Mouse (Mus musculus) midbrain, embryonic 11.5 days (tissue): ENCODE measurements around the gene Smc3. TPM values are rescaled to one million over a fixed set of nuclear protein-coding genes. Genes with fewer than 3 reads are reported as not detected.
"Not testable (repeated sequence)": the region's sequence is repeated elsewhere in the genome, so short reads cannot be mapped to it uniquely, and the experiment has no call there.

Source experiments
- ATAC-seq: fragments of 200-750 bp; cut with Nextera tagmentation; 2 replicates; pipeline ENCODE4 v1.8.0; 2017; ENCODE audit warnings: moderate TSS enrichment, moderate library complexity; ENCODE audit not compliant: low FRiP score
- DNase-seq: peaks from one replicate; pipeline ENCODE4 v3.0.0; 2015; ENCODE audit warnings: low spot score; ENCODE audit errors: missing footprints
- H3K27ac ChIP-seq: fragments of 300-500 bp; sonication (generic); 2 replicates; pipeline ENCODE4 v1.5.1; 2014; ENCODE audit warnings: low read depth, low read length
- H3K27me3 ChIP-seq: fragments of 300-500 bp; sonication (generic); 2 replicates; pipeline ENCODE4 v1.6.1; 2014; ENCODE audit warnings: mild to moderate bottlenecking, low read length, moderate library complexity, mixed read lengths; ENCODE audit not compliant: control insufficient read depth, insufficient read depth
- H3K36me3 ChIP-seq: fragments of 300-500 bp; sonication (generic); 2 replicates; pipeline ENCODE4 v1.6.1; 2014; ENCODE audit warnings: mild to moderate bottlenecking, low read length, moderate library complexity, mixed read lengths; ENCODE audit not compliant: control insufficient read depth, insufficient read depth
- H3K4me1 ChIP-seq: fragments of 300-500 bp; sonication (generic); 2 replicates; pipeline ENCODE4 v1.6.1; 2014; ENCODE audit warnings: low read length; ENCODE audit not compliant: control insufficient read depth, insufficient read depth
- H3K4me2 ChIP-seq: fragments of 300-500 bp; sonication (generic); 2 replicates; pipeline ENCODE4 v1.6.1; 2014; ENCODE audit warnings: mild to moderate bottlenecking, moderate library complexity
- H3K4me3 ChIP-seq: fragments of 300-500 bp; sonication (generic); 2 replicates; pipeline ENCODE4 v1.5.1; 2014; ENCODE audit warnings: low read depth, low read length
- H3K9ac ChIP-seq: fragments of 300-500 bp; sonication (generic); 2 replicates; pipeline ENCODE4 v1.6.1; 2014; ENCODE audit warnings: low read length
- H3K9me3 ChIP-seq: fragments of 300-500 bp; sonication (generic); 2 replicates; pipeline ENCODE4 v1.6.1; 2016; ENCODE audit warnings: low read length; ENCODE audit not compliant: control insufficient read depth
- WGBS: fragments of 180-500 bp; shearing (Covaris S2); extraction: QIAGEN DNeasy Blood & Tissue Kit; methylation state at CpG from one replicate; pipeline ENCODE4 v1.1.7; 2014; 5-methylcytosine and 5-hydroxymethylcytosine counted together
- polyA plus RNA-seq: library from polyadenylated mRNA; unstranded; fragments of >200 nt; fragmentation: Nextera tagmentation; extraction: Ambion mirVana; gene quantifications from 2 replicates; pipeline ENCODE4 v1.2.1, GENCODE M21; 2014

Gene Smc3
- polyA plus RNA-seq, 1 experiment from 2014 or later: 95.1 TPM

GRCm38 (mm10) chr19:53648056-53648455 lies 47.9 kb downstream of the Smc3 start:
- Histone ChIP-seq H3K9ac (no peak overlapping the region), H3K4me3 (no peak overlapping the region), H3K36me3 (peaks cover 16% of the 10 kb centered on the region), H3K27ac (no peak overlapping the region), H3K27me3 (no peaks in the 10 kb centered on the region), H3K4me1 (peaks cover 4% of the 10 kb centered on the region; the same call in 1 of the 2 replicates), H3K4me2 (no peak overlapping the region), H3K9me3 (no peaks in the 10 kb centered on the region)
- WGBS: 64% methylated on average over 5 of the region's 5 CpGs
- ATAC-seq (no peak), DNase-seq (no peak)

- H3K27ac ChIP-seq: no peak overlapping the region
- no peak overlapping the region for H3K9ac ChIP-seq
- H3K4me1 ChIP-seq: peaks cover 4% of the 10 kb centered on the region; the same call in 1 of the 2 replicates
- H3K9me3 ChIP-seq: no peaks in the 10 kb centered on the region
- H3K36me3 ChIP-seq: peaks cover 16% of the 10 kb centered on the region
- WGBS: 39% methylated on average over 10 of the region's 10 CpGs
- H3K27me3 ChIP-seq: no peaks in the 10 kb centered on the region
- no peak overlapping the region for H3K4me3 ChIP-seq
- peak; percentile 98 for DNase-seq
- ATAC-seq: peak; percentile 66
- H3K4me2 ChIP-seq: no peak overlapping the region
Observed at GRCm38 (mm10) chr19:53648802-53649236, 48.6 kb downstream of the Smc3 start.

- Histone ChIP-seq H3K4me2 (no peak overlapping the region), H3K4me3 (no peak overlapping the region), H3K4me1 (peaks cover 5% of the 10 kb centered on the region; the same call in 1 of the 2 replicates), H3K9me3 (no peaks in the 10 kb centered on the region), H3K27me3 (no peaks in the 10 kb centered on the region), H3K27ac (no peak overlapping the region), H3K36me3 (peaks cover 14% of the 10 kb centered on the region), H3K9ac (no peak overlapping the region)
- ATAC-seq: no peak
- DNase-seq: no peak
- 79% methylated on average over 6 of the region's 6 CpGs for WGBS
Observed at GRCm38 (mm10) chr19:53649361-53649760, 49.2 kb downstream of the Smc3 start.

GRCm38 (mm10) chr19:53649802-53650201 lies 49.6 kb downstream of the Smc3 start:
- Histone ChIP-seq H3K9ac (no peak overlapping the region), H3K9me3 (no peaks in the 10 kb centered on the region), H3K27me3 (no peaks in the 10 kb centered on the region), H3K4me3 (no peak overlapping the region), H3K36me3 (peaks cover 14% of the 10 kb centered on the region), H3K4me1 (peaks cover 5% of the 10 kb centered on the region; the same call in 1 of the 2 replicates), H3K27ac (no peak overlapping the region), H3K4me2 (no peak overlapping the region)
- no peak for ATAC-seq
- WGBS: 72% methylated on average over 5 of the region's 5 CpGs
- no peak for DNase-seq

GRCm38 (mm10) chr19:53650921-53651320 lies 50.7 kb downstream of the Smc3 start:
- no peak overlapping the region for H3K9ac ChIP-seq
- DNase-seq: no peak
- 92% methylated on average over 7 of the region's 7 CpGs for WGBS

GRCm38 (mm10) chr19:53652267-53652666 lies 52.1 kb downstream of the Smc3 start:
- Histone ChIP-seq H3K4me3 (no peak overlapping the region), H3K9ac (no peak overlapping the region), H3K27me3 (no peaks in the 10 kb centered on the region), H3K4me2 (no peak overlapping the region), H3K9me3 (no peaks in the 10 kb centered on the region), H3K4me1 (peaks cover 5% of the 10 kb centered on the region; the same call in 1 of the 2 replicates), H3K27ac (no peak overlapping the region), H3K36me3 (0 out of 2 replicates have a peak, but pooled peaks cover 2% of the 10 kb centered on the region)
- DNase-seq (no peak), ATAC-seq (no peak)
- WGBS: 68% methylated on average over 9 of the region's 9 CpGs

More at GRCm38 (mm10) chr19:53650921-53651320, 50.7 kb downstream of the Smc3 start:
- Histone ChIP-seq H3K36me3 (peaks cover 6% of the 10 kb centered on the region), H3K27me3 (no peaks in the 10 kb centered on the region), H3K9me3 (no peaks in the 10 kb centered on the region), H3K4me3 (no peak overlapping the region), H3K4me1 (peaks cover 5% of the 10 kb centered on the region; the same call in 1 of the 2 replicates), H3K4me2 (no peak overlapping the region), H3K27ac (no peak overlapping the region)
- no peak for ATAC-seq

- Histone ChIP-seq H3K9me3 (no peaks in the 10 kb centered on the region), H3K36me3 (0 out of 2 replicates have a peak, but pooled peaks cover 2% of the 10 kb centered on the region), H3K27me3 (no peaks in the 10 kb centered on the region), H3K27ac (no peak overlapping the region), H3K4me3 (no peak overlapping the region), H3K9ac (no peak overlapping the region), H3K4me2 (no peak overlapping the region), H3K4me1 (peaks cover 5% of the 10 kb centered on the region; the same call in 1 of the 2 replicates)
- whole genome bisulfite sequencing: 74% methylated on average over 20 of the region's 20 CpGs
- DNase-seq: no peak
- peak; percentile 34; the same call in 1 of the 2 replicates for ATAC-seq
Observed at GRCm38 (mm10) chr19:53653624-53654467, 53.6 kb downstream of the Smc3 start.

GRCm38 (mm10) chr19:53656443-53656842 lies 56.2 kb downstream of the Smc3 start:
- not testable (repeated sequence) for H3K4me2 ChIP-seq, H3K36me3 ChIP-seq, DNase-seq, H3K4me3 ChIP-seq, ATAC-seq, H3K4me1 ChIP-seq, H3K9ac ChIP-seq, H3K27me3 ChIP-seq, H3K9me3 ChIP-seq, H3K27ac ChIP-seq
- 94% methylated on average over 11 of the region's 11 CpGs for WGBS

- no peak overlapping the region for H3K4me3 ChIP-seq
- H3K4me2 ChIP-seq: no peak overlapping the region
- WGBS: 84% methylated on average over 5 of the region's 5 CpGs
- H3K27ac ChIP-seq: no peak overlapping the region
- H3K36me3 ChIP-seq: no peaks in the 10 kb centered on the region
- no peak overlapping the region for H3K9ac ChIP-seq
- H3K27me3 ChIP-seq: no peaks in the 10 kb centered on the region
- DNase-seq (no peak), ATAC-seq (no peak)
- no peaks in the 10 kb centered on the region for H3K9me3 ChIP-seq
- peaks cover 7% of the 10 kb centered on the region for H3K4me1 ChIP-seq
Observed at GRCm38 (mm10) chr19:53657437-53657836, 57.2 kb downstream of the Smc3 start.
